8 mouse cellular contexts compared by ENCODE assay signal in genomic region chr6:127149303-127149943, GRCm38 (mm10). TPM values are rescaled to one million over a fixed set of nuclear protein-coding genes. Genes with fewer than 3 reads are reported as not detected.
A peak's percentile ranks its signal among the peaks of the same experiment; 100 is the strongest.
DNase-seq lines count a peak whose midpoint lies in the region; ATAC-seq and TF ChIP-seq lines count a peak whose summit lies in the region.

No protein-coding gene starts in this region.

- H3K9ac ChIP-seq in forebrain, embryonic 16.5 days (replicated peaks; ENCODE audit: low read depth, low read length) = peak overlapping the region; percentile 68
- peak overlapping the region; percentile 88 for H3K9ac ChIP-seq in intestine, embryonic 16.5 days (ENCODE audit: low read depth, low read length)
- H3K9ac ChIP-seq in stomach, postnatal 0 days (ENCODE audit: low read length) = peak overlapping the region; percentile 92

- H3K4me2 ChIP-seq in forebrain, embryonic 16.5 days (ENCODE audit: low read length) = peak overlapping the region; percentile 85
- peak overlapping the region; percentile 95 for H3K4me2 ChIP-seq in intestine, embryonic 16.5 days (ENCODE audit: low read depth, low read length)
- peak overlapping the region; percentile 86 for H3K4me2 ChIP-seq in stomach, postnatal 0 days (replicated peaks; ENCODE audit: low read depth)

- no peak for TF ChIP-seq EP300 in stomach, postnatal 0 days (optimal IDR thresholded peaks at IDR 0.05)

- TF ChIP-seq CTCF in left cerebral cortex, adult 2 months (IDR thresholded peaks at IDR 0.05) = no peak
- no peak for TF ChIP-seq CTCF in stomach, postnatal 0 days (IDR thresholded peaks at IDR 0.05; ENCODE audit: low read depth)

- WGBS in forebrain, embryonic 16.5 days = under 1% methylated on average over 30 of the region's 30 CpGs
- under 1% methylated on average over 30 of the region's 30 CpGs for WGBS in intestine, embryonic 16.5 days
- 1% methylated on average over 30 of the region's 30 CpGs for WGBS in stomach, postnatal 0 days

- intact Hi-C loops in left cerebral cortex, adult 2 months (cut with DNase I) = loop anchor here (1.0 to 5.0 kb wide), 3 partner anchors 68 to 297 kb away; partner anchors contain the start of gene Parp11
- intact Hi-C loops in left cerebral cortex, postnatal 36 days (cut with DNase I) = loop anchor here (5.0 kb wide), 1 partner anchor 178 kb away; no protein-coding TSS in a partner anchor

- H3K4me3 ChIP-seq in left cerebral cortex, adult 2 months = peak overlapping the region; percentile 62
- H3K4me3 ChIP-seq in forebrain, embryonic 16.5 days (replicated peaks; ENCODE audit: low read length) = peak overlapping the region; percentile 53
- peak overlapping the region; percentile 82 for H3K4me3 ChIP-seq in intestine, embryonic 16.5 days (ENCODE audit: low read length)
- peak overlapping the region; percentile 83 for H3K4me3 ChIP-seq in stomach, postnatal 0 days (ENCODE audit: low read depth, low read length)

- H3K27me3 ChIP-seq in forebrain, embryonic 16.5 days (replicated peaks; ENCODE audit: control insufficient read depth, insufficient read depth, low read length) = peaks cover 14% of the 10 kb centered on the region
- H3K27me3 ChIP-seq in intestine, embryonic 16.5 days (replicated peaks; ENCODE audit: control insufficient read depth, insufficient read depth, low read length) = 0 out of 2 replicates have a peak, but pooled peaks cover under 1% of the 10 kb centered on the region
- no peaks in the 10 kb centered on the region for H3K27me3 ChIP-seq in stomach, postnatal 0 days (ENCODE audit: control insufficient read depth, insufficient read depth, low read length)

- peak overlapping the region; percentile 93 for H3K27ac ChIP-seq in left cerebral cortex, adult 2 months
- H3K27ac ChIP-seq in forebrain, embryonic 16.5 days (ENCODE audit: low read length) = peak overlapping the region; percentile 30
- peak overlapping the region; percentile 82 for H3K27ac ChIP-seq in intestine, embryonic 16.5 days (ENCODE audit: low read length)
- peak overlapping the region; percentile 92 for H3K27ac ChIP-seq in stomach, postnatal 0 days (replicated peaks)

- H3K9me3 ChIP-seq in forebrain, embryonic 16.5 days (ENCODE audit: control insufficient read depth, low read length) = no peaks in the 10 kb centered on the region
- H3K9me3 ChIP-seq in intestine, embryonic 16.5 days (ENCODE audit: control insufficient read depth, low read length) = no peaks in the 10 kb centered on the region
- no peaks in the 10 kb centered on the region for H3K9me3 ChIP-seq in stomach, postnatal 0 days (ENCODE audit: control insufficient read depth, low read length)

- DNase-seq in left cerebral cortex, adult 2 months (ENCODE audit: extremely low spot score in 1 of 2, low spot score in 2 of 2) = peak in 1 of 2 experiments; percentile 23
- no peak for DNase-seq in left cerebral cortex, postnatal 36 days (ENCODE audit: low spot score in 2 of 2)
- peak; percentile 47 for DNase-seq in T-cell, adult 2 months (ENCODE audit: low spot score)
- DNase-seq in lung, postnatal 36 days = peak; percentile 31
- peak; percentile 54 for DNase-seq in stomach, postnatal 0 days (ENCODE audit: low spot score)
- DNase-seq in urinary bladder, adult 18-20 months (ENCODE audit: low spot score in 2 of 2) = no peak

- no peaks in the 10 kb centered on the region for H3K36me3 ChIP-seq in forebrain, embryonic 16.5 days (ENCODE audit: control insufficient read depth, insufficient read depth)
- no peaks in the 10 kb centered on the region for H3K36me3 ChIP-seq in intestine, embryonic 16.5 days (ENCODE audit: control insufficient read depth, insufficient read depth, low read length)
- H3K36me3 ChIP-seq in stomach, postnatal 0 days (ENCODE audit: control insufficient read depth, insufficient read depth, low read length) = peaks cover 2% of the 10 kb centered on the region; the same call in 1 of the 2 replicates

- H3K4me1 ChIP-seq in forebrain, embryonic 16.5 days (replicated peaks; ENCODE audit: control insufficient read depth, insufficient read depth, low read length) = peaks cover 52% of the 10 kb centered on the region
- peaks cover 64% of the 10 kb centered on the region for H3K4me1 ChIP-seq in intestine, embryonic 16.5 days (ENCODE audit: control insufficient read depth, insufficient read depth, low read length)
- peaks cover 18% of the 10 kb centered on the region for H3K4me1 ChIP-seq in stomach, postnatal 0 days (replicated peaks; ENCODE audit: control insufficient read depth, insufficient read depth)

- ATAC-seq in forebrain, embryonic 16.5 days = no peak
- no peak for ATAC-seq in intestine, embryonic 16.5 days
- ATAC-seq in stomach, postnatal 0 days (ENCODE audit: low FRiP score, low TSS enrichment) = no peak

RNA-seq across cellular contexts. Expression of gene Ccnd2, which starts 2.6 kb away (rescaled TPM):
- total RNA-seq in left cerebral cortex, adult 2 months (2021) = 10 to 100 TPM; 75.1 to 97.4 TPM
- total RNA-seq in left cerebral cortex, postnatal 36 days (2021) = 10 to 100 TPM; 86.5 to 89.5 TPM
- 1,169 and 1,368 TPM in 2 replicates for polyA plus RNA-seq in forebrain, embryonic 16.5 days (2015; fragmentation: Nextera tagmentation; extraction: Ambion mirVana)
- polyA plus RNA-seq in intestine, embryonic 16.5 days (2015; fragmentation: Nextera tagmentation; extraction: Ambion mirVana) = 822 and 875 TPM in 2 replicates
- polyA plus RNA-seq in stomach, postnatal 0 days (2015; fragmentation: Nextera tagmentation; extraction: Ambion mirVana) = 433 and 478 TPM in 2 replicates

RNA-seq across cellular contexts. Expression of gene Tigar, which starts 40.1 kb away (rescaled TPM):
- total RNA-seq in left cerebral cortex, adult 2 months (2021) = 10 to 100 TPM; 22.3 to 22.7 TPM
- 10 to 100 TPM; 24.1 to 25.0 TPM for total RNA-seq in left cerebral cortex, postnatal 36 days (2021)
- polyA plus RNA-seq in forebrain, embryonic 16.5 days (2015; fragmentation: Nextera tagmentation; extraction: Ambion mirVana) = 8.2 and 9.2 TPM in 2 replicates
- 4.1 and 4.6 TPM in 2 replicates for polyA plus RNA-seq in intestine, embryonic 16.5 days (2015; fragmentation: Nextera tagmentation; extraction: Ambion mirVana)
- 4.1 and 5.2 TPM in 2 replicates for polyA plus RNA-seq in stomach, postnatal 0 days (2015; fragmentation: Nextera tagmentation; extraction: Ambion mirVana)

Comparison
In these comparisons a context has a peak if more than half of its experiments do, and no peak if none do; other contexts are left out.
1. DNase-seq: peak in T-cell, adult 2 months (single experiment), lung, postnatal 36 days (single experiment) and stomach, postnatal 0 days (single experiment); none in left cerebral cortex, postnatal 36 days (0 of 2) and urinary bladder, adult 18-20 months (0 of 2).
2. H3K27ac ChIP-seq: peak in every context shown above with its lines; median percentile 93 in left cerebral cortex, adult 2 months; 92 in stomach, postnatal 0 days; 82 in intestine, embryonic 16.5 days; 30 in forebrain, embryonic 16.5 days.
3. Peak in every context shown above with its lines, with median percentiles within 50 percentile points of each other: H3K4me3 ChIP-seq, H3K4me2 ChIP-seq and H3K9ac ChIP-seq.